Mouse (Mus musculus): ENCODE measurements around the gene Tspan18.

The Tspan18 gene

DNA sequence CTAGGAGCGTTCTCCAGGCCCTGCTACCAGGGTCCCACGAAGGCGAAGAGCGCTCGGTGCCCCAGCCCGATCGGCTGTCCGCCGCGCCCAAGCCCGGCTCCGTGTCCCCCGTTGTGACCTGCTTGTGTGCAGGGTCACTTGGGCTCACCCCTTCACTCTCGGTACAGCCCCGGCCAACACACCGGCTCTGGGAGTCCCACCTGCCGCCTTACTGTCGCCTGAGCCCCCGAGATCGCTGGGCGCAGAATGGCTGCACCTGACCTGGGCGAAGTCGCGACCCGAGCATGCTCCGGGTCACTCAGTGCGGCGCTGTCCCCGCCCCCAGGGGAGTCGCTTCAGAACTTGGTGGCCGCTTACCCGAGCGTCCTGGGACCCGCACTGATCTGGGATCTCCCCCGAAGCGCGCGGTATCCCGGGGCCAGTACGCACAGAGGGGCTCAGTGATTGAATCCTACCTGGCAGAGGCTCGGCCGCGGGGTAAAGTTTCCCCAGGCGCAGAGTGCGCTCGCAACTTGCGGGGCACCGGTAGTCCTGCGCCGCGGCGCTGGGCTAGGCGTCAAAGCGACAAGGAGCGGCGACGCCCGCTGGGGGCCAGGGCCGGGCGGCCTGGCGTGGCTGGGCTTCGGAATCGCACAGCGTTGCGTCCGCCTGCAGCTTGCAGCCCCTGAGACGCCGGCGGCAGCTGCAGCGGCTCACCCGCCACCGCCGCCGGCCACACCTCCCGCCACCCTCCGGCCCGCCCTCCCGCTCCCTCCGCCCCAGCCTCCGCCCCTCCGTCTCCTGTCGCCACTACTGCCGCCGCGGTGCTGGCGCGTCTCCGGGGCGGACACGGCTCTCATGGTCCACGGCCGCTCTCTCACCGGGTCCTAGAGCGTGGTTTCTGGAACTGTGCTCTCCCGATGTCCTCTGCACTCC lies at the start of gene Tspan18:
TSS of gene Tspan18 (minus strand) at position 689 of the 915 bp plus-strand sequence.
- peak; percentile 37 for DNase-seq

DNA sequence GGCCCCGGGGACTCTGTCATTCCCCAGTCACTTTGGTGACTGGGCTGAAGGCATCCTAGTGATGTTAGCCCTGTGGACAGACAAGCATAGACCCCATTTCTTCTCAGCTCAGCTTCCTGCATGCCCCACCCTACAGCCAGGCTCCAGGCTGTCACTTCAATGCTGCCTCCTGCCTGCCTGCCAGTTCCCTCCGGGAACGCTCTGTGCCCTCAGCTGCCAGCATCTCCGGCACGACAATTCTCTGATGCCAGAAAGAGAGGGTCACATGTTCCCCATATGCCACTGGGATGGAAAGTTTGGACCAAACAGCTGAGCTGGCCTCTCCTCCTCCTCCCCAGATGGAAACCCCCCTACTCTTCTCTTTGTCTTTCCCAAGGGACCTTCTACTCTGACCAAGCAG lies 49.5 kb upstream of the Tspan18 start:
- DNase-seq, result no peak

DNA sequence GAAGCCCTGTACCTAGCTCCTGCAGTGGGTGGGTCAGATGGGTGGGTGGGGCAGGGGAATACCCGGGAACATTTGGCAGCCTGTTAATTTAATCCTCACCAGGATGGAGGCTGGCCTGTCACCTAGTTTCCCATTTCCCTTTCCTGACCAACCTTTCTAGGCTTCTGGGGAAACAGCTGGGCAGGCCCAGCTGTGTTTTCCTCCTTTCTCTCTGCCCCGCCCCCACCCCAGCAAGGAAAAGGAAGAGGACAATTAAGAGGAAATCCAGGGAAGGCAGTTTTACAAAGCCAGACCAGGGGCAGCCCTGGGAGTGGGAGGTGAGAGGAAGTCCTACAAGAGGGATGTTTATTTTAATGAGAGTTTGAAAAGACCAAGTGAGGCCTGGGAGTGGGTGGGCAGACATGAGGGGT lies 46.4 kb upstream of the Tspan18 start:
- DNase-seq, result no peak

DNA sequence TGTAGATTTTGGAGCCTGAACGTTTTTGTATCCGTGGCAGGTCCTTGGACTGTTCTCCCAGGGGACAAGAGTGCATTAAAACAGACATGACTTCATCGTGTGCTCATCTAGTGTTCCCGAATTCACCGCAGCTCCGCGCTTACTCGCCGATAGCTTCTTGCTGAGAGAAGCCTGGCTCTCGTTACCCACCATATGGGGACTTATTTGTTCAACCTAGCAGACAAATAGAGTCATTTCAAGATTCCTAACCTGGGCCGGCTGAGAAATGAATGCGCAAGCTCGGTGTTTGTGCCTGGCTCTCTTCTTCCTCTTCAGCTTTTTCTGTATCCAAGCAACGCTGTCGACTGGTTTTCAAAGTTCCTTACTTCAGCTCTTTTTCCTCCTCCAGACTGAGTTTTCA lies 43.5 kb upstream of the Tspan18 start:
- DNase-seq, result no peak

DNA sequence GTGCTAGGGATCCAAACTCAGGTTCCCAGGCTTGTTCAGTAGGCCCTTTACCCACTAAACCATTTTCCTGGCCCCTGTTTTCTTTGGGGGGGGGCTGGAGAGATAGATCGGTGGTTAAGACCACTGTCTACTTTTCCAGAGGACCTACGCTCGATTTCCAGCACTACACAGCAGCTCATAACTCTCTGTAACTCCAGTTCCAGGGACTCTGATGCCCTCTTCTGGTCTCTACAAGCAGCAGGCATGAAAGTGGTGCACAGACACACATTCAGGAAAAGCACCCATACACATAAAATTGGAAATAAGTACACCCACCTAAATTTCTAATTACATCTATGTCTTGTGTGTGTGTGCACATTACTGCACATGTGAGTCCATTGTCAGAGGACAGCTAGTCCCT lies 42.9 kb upstream of the Tspan18 start:
- DNase-seq, result no peak

- no peak for DNase-seq
Observed at GRCm38 (mm10) chr2:93372872-93373271, 38.6 kb upstream of the Tspan18 start.

GRCm38 (mm10) chr2:93372097-93372571 lies 37.8 kb upstream of the Tspan18 start:
- no peak for DNase-seq

DNA sequence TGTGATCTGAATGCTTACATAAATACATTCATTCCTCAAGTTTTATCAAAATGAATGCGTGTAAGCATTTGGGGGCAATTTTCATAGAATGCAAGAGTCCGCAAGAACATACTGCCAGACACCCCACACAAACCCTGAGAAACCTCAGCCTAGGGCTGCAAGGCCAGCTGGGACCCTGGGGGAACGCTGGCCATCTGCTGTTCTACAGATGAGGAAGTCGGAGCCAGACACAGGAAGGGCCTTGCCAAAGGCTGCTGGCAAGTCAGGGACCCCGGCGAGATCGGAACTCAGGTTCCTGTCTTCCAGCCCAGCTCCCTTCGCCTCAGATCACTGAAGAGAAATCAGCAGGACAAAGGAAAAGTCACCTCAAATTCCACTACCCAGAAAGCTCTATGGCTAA lies 34.6 kb upstream of the Tspan18 start:
- DNase-seq, result no peak

- DNase-seq, result no peak
Observed at GRCm38 (mm10) chr2:93367962-93368361, 33.7 kb upstream of the Tspan18 start.

GRCm38 (mm10) chr2:93365411-93365810 lies 31.1 kb upstream of the Tspan18 start:
- no peak for DNase-seq

DNA sequence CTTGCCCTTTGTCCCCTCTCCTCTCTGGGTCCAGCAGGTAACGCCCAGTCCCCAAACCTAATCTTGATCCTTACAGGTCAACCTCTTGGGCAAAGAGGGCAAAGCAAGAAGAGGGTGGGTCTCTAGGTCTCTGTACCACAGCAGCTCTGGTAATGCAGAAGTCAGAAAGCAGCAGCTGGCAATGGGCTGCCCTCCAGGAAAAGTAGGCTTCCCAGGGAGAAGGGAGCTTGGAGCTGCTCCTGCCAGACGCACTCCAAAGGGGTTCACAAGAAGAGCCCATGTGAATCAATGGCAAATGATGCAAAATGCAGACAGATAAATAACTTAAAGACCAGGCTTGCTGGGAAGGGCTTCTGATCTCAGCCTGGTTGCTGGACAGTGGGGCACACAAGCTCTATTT lies 30.6 kb upstream of the Tspan18 start:
- no peak for DNase-seq

DNA sequence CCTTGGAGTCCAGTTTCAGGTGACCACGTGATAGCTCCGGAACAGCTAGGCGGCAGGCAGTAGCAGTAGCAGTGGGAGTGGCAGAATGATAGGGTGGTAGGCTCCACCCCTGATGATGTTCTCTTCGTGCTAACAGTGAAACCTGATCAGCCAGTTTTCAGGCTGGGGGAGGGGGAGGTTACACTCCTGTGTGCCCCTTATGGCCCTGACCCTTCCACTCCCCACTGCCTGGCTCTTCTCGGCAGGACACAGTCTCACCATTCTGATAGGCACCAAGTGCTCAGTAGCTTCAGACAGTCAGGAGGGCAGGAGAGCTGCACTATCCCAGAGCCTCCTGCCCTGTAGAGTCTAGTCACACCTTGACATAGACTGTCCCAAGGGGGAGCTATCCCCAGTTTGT lies 27.1 kb upstream of the Tspan18 start:
- DNase-seq, result no peak

GRCm38 (mm10) chr2:93360310-93360709 lies 26.0 kb upstream of the Tspan18 start:
- DNase-seq, result no peak

- no peak for DNase-seq
Observed at GRCm38 (mm10) chr2:93357391-93357790, 23.1 kb upstream of the Tspan18 start.

- DNase-seq, result no peak
Observed at GRCm38 (mm10) chr2:93355845-93356244, 21.5 kb upstream of the Tspan18 start.

GRCm38 (mm10) chr2:93354621-93355020 lies 20.3 kb upstream of the Tspan18 start:
- DNase-seq, result no peak

DNA sequence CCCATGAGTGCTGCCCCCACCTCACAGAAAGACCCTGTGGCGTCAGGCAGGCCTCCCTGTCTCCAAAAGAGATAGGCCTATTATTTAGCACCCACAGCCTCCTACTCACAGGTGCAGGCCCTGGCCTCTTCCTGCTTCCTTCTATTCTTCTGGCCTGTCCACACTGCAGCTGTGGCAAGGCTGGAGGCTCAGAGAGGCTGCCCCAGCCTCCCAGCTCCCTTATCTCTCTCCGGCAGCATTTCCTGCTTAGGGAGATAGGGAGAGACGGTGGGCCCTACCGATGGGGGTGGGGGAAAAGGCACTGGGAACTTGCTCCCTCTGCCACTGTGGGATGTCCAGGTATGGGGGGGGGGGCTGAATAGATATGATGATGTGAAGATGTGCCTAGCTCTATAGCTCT lies 19.4 kb upstream of the Tspan18 start:
- no peak for DNase-seq

GRCm38 (mm10) chr2:93352915-93353685 lies 18.8 kb upstream of the Tspan18 start:
- no peak for DNase-seq

DNA sequence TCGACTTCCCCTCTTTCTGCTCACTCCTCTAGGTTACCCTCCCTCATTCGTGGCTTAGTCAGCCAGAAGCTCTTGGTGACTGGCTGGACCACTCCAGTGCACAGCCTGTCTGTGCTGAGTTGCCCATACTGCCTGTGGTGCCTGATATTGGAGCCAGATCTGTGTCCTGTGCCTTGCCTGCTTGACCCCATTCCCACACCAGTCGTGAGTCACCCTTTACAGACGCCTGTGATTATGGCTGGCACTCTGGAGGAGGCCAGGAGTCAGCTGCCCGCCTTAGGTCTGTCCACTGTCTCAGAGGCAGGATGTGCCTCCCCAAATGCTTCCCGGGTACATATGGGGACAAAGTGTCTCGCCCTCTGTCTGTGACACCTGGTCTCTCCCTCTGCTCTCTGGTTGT lies 17.0 kb upstream of the Tspan18 start:
- DNase-seq, result no peak

- DNase-seq, result no peak
Observed at GRCm38 (mm10) chr2:93347018-93347417, 12.7 kb upstream of the Tspan18 start.

GRCm38 (mm10) chr2:93346609-93347008 lies 12.3 kb upstream of the Tspan18 start:
- no peak for DNase-seq

DNA sequence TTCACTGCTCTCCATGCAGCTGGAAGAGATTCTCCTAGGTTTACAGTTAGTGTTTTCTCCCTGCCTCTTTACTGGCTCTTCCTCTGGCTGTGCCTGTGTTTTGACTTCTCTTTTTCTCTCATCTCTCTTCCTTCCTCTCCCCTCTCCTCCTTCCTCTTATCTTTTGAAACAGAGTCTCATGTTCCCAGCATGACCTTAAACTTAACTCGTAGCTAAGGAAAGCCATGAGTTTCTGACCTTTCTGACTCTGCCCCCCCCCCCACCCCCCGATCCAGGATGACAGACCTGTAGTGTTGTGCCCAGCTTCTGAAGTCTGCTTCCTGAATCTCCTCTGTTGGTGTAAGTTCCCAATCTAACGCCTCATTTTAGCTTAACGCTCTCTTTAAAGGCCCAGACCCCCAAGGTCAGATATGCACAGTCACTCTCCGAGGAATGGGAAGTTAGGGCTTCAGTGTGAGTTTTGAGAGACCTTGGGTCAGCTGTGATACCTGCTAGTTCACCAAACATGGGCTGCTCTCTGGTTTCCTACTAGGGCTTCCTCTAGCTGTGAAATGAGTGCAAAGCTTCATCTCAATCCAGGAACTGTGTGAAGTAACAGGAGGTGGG lies 11.5 kb upstream of the Tspan18 start:
- no peak for DNase-seq

GRCm38 (mm10) chr2:93339373-93340106 lies 5.2 kb upstream of the Tspan18 start:
- DNase-seq, result no peak
